Mouse (Mus musculus) lung, embryonic 14.5 days (tissue): ENCODE measurements around the gene Tmem107. TPM values are rescaled to one million over a fixed set of nuclear protein-coding genes. Genes with fewer than 3 reads are reported as not detected.

Source experiments
- ATAC-seq: fragments of 200-750 bp; cut with Nextera tagmentation; 2 replicates; pipeline ENCODE4 v1.8.0; 2017; ENCODE audit warnings: mild to moderate bottlenecking, moderate TSS enrichment, moderate library complexity; ENCODE audit not compliant: insufficient read depth
- DNase-seq: peaks from one replicate; pipeline ENCODE4 v3.0.0-alpha.2; 2015
- H3K27ac ChIP-seq: fragments of 300-500 bp; sonication (generic); 2 replicates; pipeline ENCODE4 v1.5.1; 2014; ENCODE audit warnings: low read depth, mild to moderate bottlenecking, moderate library complexity
- H3K27me3 ChIP-seq: fragments of 300-500 bp; sonication (generic); 2 replicates; pipeline ENCODE4 v1.6.1; 2014; ENCODE audit warnings: low read length, control low read depth; ENCODE audit not compliant: insufficient read depth
- H3K36me3 ChIP-seq: fragments of 300-500 bp; sonication (generic); 2 replicates; pipeline ENCODE4 v1.6.1; 2014; ENCODE audit warnings: control low read depth; ENCODE audit not compliant: insufficient read depth
- H3K4me1 ChIP-seq: fragments of 300-500 bp; sonication (generic); 2 replicates; pipeline ENCODE4 v1.6.1; 2014; ENCODE audit warnings: antibody characterized with exemption, control low read depth; ENCODE audit not compliant: insufficient read depth
- H3K4me2 ChIP-seq: fragments of 300-500 bp; sonication (generic); 2 replicates; pipeline ENCODE4 v1.6.1; 2014; ENCODE audit warnings: mild to moderate bottlenecking
- H3K4me3 ChIP-seq: fragments of 300-500 bp; sonication (generic); 2 replicates; pipeline ENCODE4 v1.5.1; 2014; ENCODE audit warnings: low read depth, low read length
- H3K9ac ChIP-seq: fragments of 300-500 bp; sonication (generic); 2 replicates; pipeline ENCODE4 v1.6.1; 2014
- H3K9me3 ChIP-seq: fragments of 300-500 bp; sonication (generic); 2 replicates; pipeline ENCODE4 v1.6.1; 2016; ENCODE audit warnings: low read depth, low read length, control low read depth
- CTCF ChIP-seq: IDR thresholded peaks from 2 replicates; pipeline ENCODE4 v1.5.1; 2016; ENCODE audit warnings: antibody characterized with exemption, low read depth
- WGBS: fragments of 180-500 bp; shearing (Covaris S2); extraction: QIAGEN DNeasy Blood & Tissue Kit; methylation state at CpG from one replicate; pipeline ENCODE4 v1.1.7; 2014; 5-methylcytosine and 5-hydroxymethylcytosine counted together
- polyA plus RNA-seq: library from polyadenylated mRNA; unstranded; fragments of >200 nt; fragmentation: Nextera tagmentation; extraction: Ambion mirVana; gene quantifications from 2 replicates; pipeline ENCODE4 v1.2.1, GENCODE M21; 2014

Gene Tmem107
- polyA plus RNA-seq, 1 experiment from 2014 or later = 51.0 TPM

GRCm38 (mm10) chr11:69048151-69048550, 22.5 kb upstream of the Tmem107 start:
- Histone ChIP-seq H3K27me3 (no peaks in the 10 kb centered on the region), H3K36me3 (peaks cover 53% of the 10 kb centered on the region), H3K9me3 (no peaks in the 10 kb centered on the region), H3K9ac (no peak overlapping the region), H3K27ac (no peak overlapping the region), H3K4me2 (0 out of 2 replicates have a peak overlapping the region, but pooled peaks have one; percentile 91), H3K4me3 (peak overlapping the region; percentile 9; the same call in 1 of the 2 replicates), H3K4me1 (peaks cover 13% of the 10 kb centered on the region)
- TF ChIP-seq CTCF = no peak
- no peak for ATAC-seq
- no peak for DNase-seq
- 86% methylated on average over 14 of the region's 14 CpGs for WGBS

- peaks cover 66% of the 10 kb centered on the region for H3K36me3 ChIP-seq
- 87% methylated on average over 8 of the region's 8 CpGs for WGBS
- H3K4me2 ChIP-seq = no peak overlapping the region
- TF ChIP-seq CTCF = no peak
- H3K27ac ChIP-seq = no peak overlapping the region
- H3K27me3 ChIP-seq = no peaks in the 10 kb centered on the region
- H3K4me1 ChIP-seq = peaks cover 13% of the 10 kb centered on the region
- ATAC-seq (no peak), DNase-seq (no peak)
- no peaks in the 10 kb centered on the region for H3K9me3 ChIP-seq
- no peak overlapping the region for H3K9ac ChIP-seq
- H3K4me3 ChIP-seq = no peak overlapping the region
These were observed 19.9 kb upstream of the Tmem107 start for GRCm38 (mm10) chr11:69050748-69051147.

- Histone ChIP-seq H3K9ac (no peak overlapping the region), H3K4me1 (peaks cover 10% of the 10 kb centered on the region), H3K27ac (no peak overlapping the region), H3K9me3 (no peaks in the 10 kb centered on the region), H3K4me3 (no peak overlapping the region), H3K36me3 (peaks cover 66% of the 10 kb centered on the region), H3K27me3 (no peaks in the 10 kb centered on the region), H3K4me2 (no peak overlapping the region)
- WGBS = 76% methylated on average over 4 of the region's 4 CpGs
- no peak for ATAC-seq
- TF ChIP-seq CTCF = no peak
- DNase-seq = no peak
These were observed 18.8 kb upstream of the Tmem107 start for GRCm38 (mm10) chr11:69051771-69052170.

GRCm38 (mm10) chr11:69052824-69053421, 17.7 kb upstream of the Tmem107 start:
- Histone ChIP-seq H3K27me3 (no peaks in the 10 kb centered on the region), H3K4me1 (no peaks in the 10 kb centered on the region; the same call in 1 of the 2 replicates), H3K36me3 (peaks cover 59% of the 10 kb centered on the region), H3K9ac (no peak overlapping the region), H3K27ac (no peak overlapping the region), H3K9me3 (no peaks in the 10 kb centered on the region), H3K4me2 (no peak overlapping the region), H3K4me3 (no peak overlapping the region)
- no peak for TF ChIP-seq CTCF
- ATAC-seq = no peak
- DNase-seq = no peak
- WGBS = 96% methylated on average over 2 of the region's 2 CpGs

DNA sequence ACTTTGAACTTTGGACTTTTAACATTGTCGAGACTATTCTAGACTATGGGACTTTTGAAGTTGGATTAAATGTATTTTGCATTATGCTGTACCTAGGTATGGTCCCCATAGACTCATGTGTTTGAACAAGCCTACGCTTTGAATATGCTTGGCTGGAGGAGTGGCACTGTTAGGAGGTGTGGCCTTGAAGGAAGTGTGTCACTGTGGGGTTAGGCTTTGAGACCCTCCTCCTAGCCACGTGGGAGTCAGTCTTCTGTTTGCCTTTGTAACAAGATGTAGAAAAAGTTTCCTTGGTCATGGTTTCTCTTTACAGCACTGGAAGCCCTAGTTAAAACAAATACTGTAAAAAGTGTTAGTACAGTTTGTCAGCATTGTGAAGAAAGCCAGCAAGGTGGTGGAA, 16.8 kb upstream of the Tmem107 start:
- 64% methylated on average over 3 of the region's 3 CpGs for WGBS
- DNase-seq (no peak), ATAC-seq (no peak)
- H3K9ac ChIP-seq = no peak overlapping the region
- H3K4me3 ChIP-seq = no peak overlapping the region
- no peaks in the 10 kb centered on the region for H3K9me3 ChIP-seq
- no peak for TF ChIP-seq CTCF
- peaks cover 4% of the 10 kb centered on the region; the same call in 1 of the 2 replicates for H3K4me1 ChIP-seq
- H3K27me3 ChIP-seq = no peaks in the 10 kb centered on the region
- no peak overlapping the region for H3K4me2 ChIP-seq
- H3K27ac ChIP-seq = no peak overlapping the region
- peaks cover 50% of the 10 kb centered on the region for H3K36me3 ChIP-seq

GRCm38 (mm10) chr11:69058265-69058664, 12.3 kb upstream of the Tmem107 start:
- Histone ChIP-seq H3K27me3 (no peaks in the 10 kb centered on the region), H3K36me3 (peaks cover 11% of the 10 kb centered on the region; the same call in 1 of the 2 replicates), H3K4me3 (peak overlapping the region; percentile 85), H3K9ac (peak overlapping the region; percentile 66), H3K9me3 (no peaks in the 10 kb centered on the region), H3K27ac (peak overlapping the region; percentile 84), H3K4me2 (peak overlapping the region; percentile 94), H3K4me1 (peaks cover 10% of the 10 kb centered on the region)
- 76% methylated on average over 2 of the region's 2 CpGs for WGBS
- ATAC-seq = no peak
- DNase-seq = no peak
- no peak for TF ChIP-seq CTCF

DNA sequence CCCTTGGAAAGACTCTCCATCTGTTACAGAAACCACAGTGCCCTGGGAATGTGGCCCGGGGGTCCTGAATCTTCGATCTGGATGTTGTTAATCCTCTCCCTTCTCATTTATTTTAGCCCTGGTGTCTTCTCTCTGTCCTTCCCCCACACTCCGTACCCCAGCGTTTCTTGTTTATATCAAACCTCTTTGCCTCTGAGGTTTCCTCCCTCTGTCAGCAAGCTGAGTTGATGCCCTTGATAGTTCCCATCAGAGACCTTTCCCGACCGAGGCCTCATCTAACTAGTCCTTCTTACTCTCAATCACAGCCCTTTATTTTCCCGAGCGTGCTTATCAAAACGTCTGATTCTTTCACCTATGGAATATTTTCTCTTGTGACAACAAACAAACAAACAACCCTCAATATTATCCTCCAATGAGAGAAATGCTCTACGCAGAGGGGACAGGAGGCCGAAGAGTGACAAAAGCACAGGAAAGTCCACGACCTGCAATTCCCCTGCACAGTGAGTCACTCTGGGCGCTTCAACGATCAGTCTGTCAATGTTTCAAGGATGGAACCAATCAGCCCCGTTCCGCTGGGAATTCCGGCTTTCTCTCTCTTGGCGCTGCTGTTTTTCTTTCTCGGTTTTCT, 11.8 kb upstream of the Tmem107 start:
- Histone ChIP-seq H3K9ac (peak overlapping the region; percentile 66), H3K27me3 (no peaks in the 10 kb centered on the region), H3K36me3 (0 out of 2 replicates have a peak, but pooled peaks cover 7% of the 10 kb centered on the region), H3K4me1 (peaks cover 10% of the 10 kb centered on the region), H3K4me3 (peak overlapping the region; percentile 85), H3K4me2 (peak overlapping the region; percentile 94), H3K27ac (peak overlapping the region; percentile 84), H3K9me3 (no peaks in the 10 kb centered on the region)
- WGBS = 2% methylated on average over 19 of the region's 19 CpGs
- no peak for TF ChIP-seq CTCF
- DNase-seq (no peak), ATAC-seq (0 out of 2 replicates have a peak, but pooled peaks have one; percentile 5)
